Mouse (Mus musculus) erythroblast, adult 5-6 weeks (primary cell): ENCODE data around the gene Cfap20. TPM values are rescaled to one million over a fixed set of nuclear protein-coding genes. Genes with fewer than 3 reads are reported as not detected.
"Not testable (repeated sequence)": the region's sequence is repeated elsewhere in the genome, so short reads cannot be mapped to it uniquely, and the experiment has no call there.

Experiments used
- ATAC-seq: replicated peaks from 2 replicates; pipeline ENCODE4 v1.8.0; 2016; ENCODE audit warnings: moderate number of reproducible peaks, mild to moderate bottlenecking, moderate TSS enrichment, inconsistent platforms; ENCODE audit not compliant: poor library complexity, low FRiP score, severe bottlenecking
- total RNA-seq, 2 experiments: library from RNA; stranded (forward) in 1 of 2; stranded (reverse) in 1 of 2; fragments of 150-400 nt in 1 of 2; fragments of 200-764, 138-1000 nt in 1 of 2; gene quantifications; 2 replicates each; pipeline versions ENCODE4 v1.2.3 to v1.2.4; 2015 to 2017; ENCODE audit warnings: low replicate concordance in 2 of 2

The Cfap20 gene
- total RNA-seq, 2 experiments from 2014 or later, result 11.2 to 24.6 TPM

DNA sequence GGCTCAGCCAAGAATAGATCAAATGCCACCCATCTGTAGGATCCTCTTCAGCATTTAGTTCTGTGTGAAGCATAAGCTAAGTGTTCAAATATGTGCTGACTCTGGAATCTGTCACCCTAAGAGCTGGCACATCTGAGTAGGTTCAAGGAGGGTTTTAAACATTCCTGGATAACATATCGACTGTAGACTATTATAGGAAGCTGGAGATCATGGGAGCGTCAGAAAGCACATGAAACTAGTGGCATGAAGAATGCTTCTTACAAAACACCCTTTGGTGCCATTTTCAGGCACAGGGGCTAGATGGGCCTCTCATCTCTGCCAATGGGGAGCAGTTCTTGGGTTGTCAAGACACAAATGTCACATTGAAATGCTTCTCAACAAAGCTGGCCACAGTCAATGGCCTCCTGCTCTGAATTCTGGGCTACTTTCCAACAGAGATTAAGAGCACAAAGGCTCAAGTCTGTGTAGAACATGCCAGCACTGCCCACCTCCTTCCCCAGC is 7.8 kb downstream of the Cfap20 start:
- no peak for ATAC-seq

- no peak for ATAC-seq
Observed at GRCm38 (mm10) chr8:95424682-95425081, 10.0 kb downstream of the Cfap20 start.

DNA sequence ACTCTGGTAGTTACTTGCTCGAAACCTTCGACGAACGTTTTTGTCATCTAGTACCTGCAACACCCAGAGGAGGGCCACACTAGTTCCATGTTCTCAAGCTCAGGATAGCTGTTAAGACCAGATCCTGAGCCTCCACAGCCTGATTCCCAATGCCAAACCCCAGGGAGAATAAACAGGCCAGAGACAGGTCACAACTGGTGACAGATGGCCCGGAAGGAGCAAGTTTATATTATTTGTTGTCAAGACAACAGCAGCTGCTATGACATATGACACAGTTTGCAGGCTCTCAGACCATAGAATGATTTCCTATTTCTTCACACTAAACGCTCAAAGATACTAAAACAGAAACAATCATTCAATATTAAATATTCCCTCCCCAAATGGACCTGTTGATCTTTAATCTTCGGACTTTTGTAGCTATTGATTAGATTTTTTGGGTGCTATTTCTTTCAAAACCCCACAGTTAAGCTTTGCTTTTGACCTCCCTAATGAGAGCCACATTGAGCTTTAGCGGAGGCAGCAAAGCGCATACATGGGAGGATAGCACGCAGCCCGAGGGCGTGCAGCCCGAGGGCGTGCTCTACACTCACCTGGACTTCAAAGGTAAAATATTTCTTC is 12.4 kb downstream of the Cfap20 start:
- no peak for ATAC-seq

- no peak for ATAC-seq
Observed at GRCm38 (mm10) chr8:95411309-95411972, 23.2 kb downstream of the Cfap20 start.

- no peak for ATAC-seq
Observed at GRCm38 (mm10) chr8:95409518-95409917, 25.2 kb downstream of the Cfap20 start.

GRCm38 (mm10) chr8:95401091-95401490 is 33.6 kb downstream of the Cfap20 start:
- ATAC-seq, result no peak

GRCm38 (mm10) chr8:95399131-95399530 is 35.5 kb downstream of the Cfap20 start:
- peak; percentile 27; the same call in 1 of the 2 replicates for ATAC-seq

- no peak for ATAC-seq
Observed at GRCm38 (mm10) chr8:95397201-95397600, 37.5 kb downstream of the Cfap20 start.

GRCm38 (mm10) chr8:95396752-95397151 is 37.9 kb downstream of the Cfap20 start:
- no peak for ATAC-seq

- ATAC-seq, result no peak
Observed at GRCm38 (mm10) chr8:95395186-95395918, 39.3 kb downstream of the Cfap20 start.

DNA sequence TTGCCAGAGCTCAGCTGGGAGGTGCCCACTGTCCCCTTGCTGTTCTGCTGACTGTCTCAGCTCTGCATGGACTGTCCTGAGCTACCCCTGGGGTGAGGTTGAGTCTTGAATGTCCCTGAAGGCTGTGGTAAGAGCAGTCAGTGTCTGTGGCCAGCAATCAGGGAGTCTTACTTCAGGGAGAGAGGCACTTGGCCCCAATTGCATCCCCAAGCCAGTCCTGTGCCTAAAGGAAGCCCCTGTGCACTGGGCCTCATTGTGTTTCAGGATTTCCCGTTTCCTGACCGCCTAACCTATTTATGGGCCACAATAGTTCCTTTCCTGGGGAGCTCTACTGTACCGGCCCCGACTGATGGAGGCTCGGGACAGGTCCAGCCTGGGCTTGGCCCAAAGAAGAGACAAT is 42.1 kb downstream of the Cfap20 start:
- ATAC-seq, result no peak

- ATAC-seq, result no peak
Observed at GRCm38 (mm10) chr8:95391101-95391500, 43.6 kb downstream of the Cfap20 start.

GRCm38 (mm10) chr8:95390312-95390711 is 44.4 kb downstream of the Cfap20 start:
- no peak for ATAC-seq

GRCm38 (mm10) chr8:95387936-95388335 is 46.7 kb downstream of the Cfap20 start:
- ATAC-seq, result no peak

DNA sequence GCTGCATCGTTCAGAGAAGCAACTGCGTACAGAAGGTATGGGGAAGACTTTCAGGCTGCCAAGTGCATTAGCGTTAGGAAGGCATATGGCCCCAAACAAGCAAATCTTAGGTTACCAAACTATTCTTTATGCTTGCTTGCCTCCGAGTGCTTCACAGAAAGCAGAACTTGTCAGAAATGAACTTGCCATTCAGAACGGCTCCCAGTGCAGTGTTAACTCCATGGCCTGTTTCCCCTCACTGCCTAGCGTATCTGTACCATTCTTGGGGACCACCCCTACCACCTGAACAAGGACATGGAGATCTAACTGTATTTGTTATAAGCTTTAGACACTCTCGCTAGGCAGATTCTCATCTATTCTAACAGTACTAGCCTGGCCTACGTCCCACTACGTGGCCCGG is 47.4 kb downstream of the Cfap20 start:
- ATAC-seq, result no peak

- no peak for ATAC-seq
Observed at GRCm38 (mm10) chr8:95386037-95386436, 48.6 kb downstream of the Cfap20 start.

- ATAC-seq, result no peak
Observed at GRCm38 (mm10) chr8:95384501-95384900, 50.2 kb downstream of the Cfap20 start.

- ATAC-seq, result no peak
Observed at GRCm38 (mm10) chr8:95381595-95381994, 53.1 kb downstream of the Cfap20 start.

DNA sequence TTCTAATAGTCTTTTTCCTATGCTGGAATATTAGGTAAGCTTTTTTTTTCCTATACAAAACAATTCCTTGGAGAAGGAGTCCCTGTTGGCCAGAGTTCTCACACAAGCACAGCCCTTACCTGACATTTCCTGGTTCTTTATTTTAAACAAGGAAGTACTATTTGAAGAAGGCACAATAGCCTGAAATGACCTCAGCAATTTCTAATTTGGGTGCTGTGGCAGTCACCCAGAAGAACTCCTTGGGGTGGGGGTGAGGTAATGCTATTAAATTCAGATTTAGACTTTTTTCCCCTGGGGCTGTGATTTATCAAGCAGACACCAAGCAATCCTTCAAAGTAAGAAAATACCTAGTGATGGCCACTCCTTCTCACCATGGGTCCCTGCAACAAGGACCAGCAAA is 53.7 kb downstream of the Cfap20 start:
- ATAC-seq, result no peak

DNA sequence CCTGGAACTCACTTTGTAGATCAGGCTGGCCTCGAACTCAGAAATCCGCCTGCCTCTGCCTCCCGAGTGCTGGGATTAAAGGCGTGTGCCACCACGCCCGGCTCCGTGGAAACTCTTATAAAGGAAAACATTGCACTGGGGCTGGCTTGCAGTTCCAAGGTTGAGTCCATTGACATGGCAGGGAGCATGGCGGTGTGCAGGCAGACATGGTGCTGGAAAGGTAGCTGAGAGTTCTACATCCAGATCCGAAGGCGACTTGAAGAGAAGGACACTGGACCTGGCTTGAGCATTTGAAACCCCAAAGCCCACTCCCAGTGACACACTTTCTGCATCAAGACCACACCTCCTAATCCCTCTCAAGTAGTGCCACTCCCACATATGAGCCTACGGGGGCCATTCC is 55.7 kb downstream of the Cfap20 start:
- not testable (repeated sequence) for ATAC-seq

DNA sequence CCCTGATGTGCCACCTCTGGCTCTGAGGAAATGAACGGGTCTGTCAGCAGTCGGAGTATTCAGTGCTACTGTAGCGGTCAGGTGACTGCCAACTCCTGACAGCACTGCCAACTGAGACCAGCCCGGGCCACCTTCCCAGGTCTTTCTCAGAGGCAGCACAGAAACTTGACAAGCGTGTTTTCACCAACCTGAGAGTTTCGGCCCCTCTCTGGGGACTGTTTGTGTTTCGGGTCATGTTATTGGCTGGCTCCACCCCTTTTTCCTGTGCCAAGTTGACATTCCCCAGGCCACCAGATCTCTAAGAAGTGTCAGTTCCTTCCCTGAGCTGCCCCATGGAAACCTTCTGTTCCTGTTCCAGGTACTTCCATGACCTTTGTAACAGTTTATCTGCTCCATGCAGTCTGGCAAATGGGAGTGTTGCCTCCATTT is 56.8 kb downstream of the Cfap20 start:
- ATAC-seq, result no peak
